Mouse (Mus musculus) CH12.LX (cell line): ENCODE measurements at regions not wholly inside any gene's neighbourhood (a gene's known extent, or its start where the extent isn't known, plus 50 kb on each side); places are given as distances from the start of the nearest gene placed in this dataset.

Source experiments
- DNase-seq: peaks from one replicate; pipeline ENCODE4 v3.0.0-alpha.2; 2013; ENCODE audit errors: extremely low read depth
- H3K27ac ChIP-seq: 2 replicates; pipeline ENCODE4 v1.5.1; 2012; ENCODE audit warnings: low read depth, mild to moderate bottlenecking, control low read depth, moderate library complexity; ENCODE audit not compliant: insufficient read depth
- H3K27me3 ChIP-seq: replicated peaks from 2 replicates; pipeline ENCODE3; 2012; ENCODE audit warnings: inconsistent platforms
- H3K36me3 ChIP-seq, 2 experiments: replicated peaks in 1 of 2; 2 replicates each; pipeline versions ENCODE3 to v1.6.1; 2012; ENCODE audit warnings: inconsistent platforms in 1 of 2, low read length in 1 of 2, mild to moderate bottlenecking in 1 of 2, mixed read lengths in 1 of 2, moderate library complexity in 1 of 2; ENCODE audit not compliant: control insufficient read depth in 1 of 2, insufficient read depth in 1 of 2
- H3K4me1 ChIP-seq, 2 experiments: 2 replicates each; pipeline ENCODE4 v1.6.1; 2012; ENCODE audit warnings: inconsistent platforms in 1 of 2, moderate library complexity in 1 of 2; ENCODE audit not compliant: insufficient read depth in 2 of 2, control insufficient read depth in 1 of 2
- H3K4me2 ChIP-seq: 2 replicates; pipeline ENCODE4 v1.6.1; 2012; ENCODE audit warnings: low read depth, mild to moderate bottlenecking, control low read depth; ENCODE audit not compliant: poor library complexity, insufficient read depth, severe bottlenecking
- H3K4me3 ChIP-seq, 3 experiments: fragments of 150-350 bp in 1 of 3; sonication (generic) in 1 of 3; replicated peaks in 1 of 3; 2 replicates each; pipeline versions ENCODE3 to v1.5.1; 2011 to 2012; ENCODE audit warnings: low read depth in 2 of 3, low read length in 2 of 3, mild to moderate bottlenecking in 2 of 3, moderate library complexity in 2 of 3, control low read depth in 1 of 3, improper control_type of control experiment in 1 of 3, inconsistent platforms in 1 of 3, mixed read lengths in 1 of 3; ENCODE audit not compliant: poor library complexity in 1 of 3
- H3K79me2 ChIP-seq: replicated peaks from 2 replicates; pipeline ENCODE4 v1.6.1; 2012; ENCODE audit warnings: mild to moderate bottlenecking, moderate library complexity; ENCODE audit not compliant: control insufficient read depth, poor library complexity, insufficient read depth, severe bottlenecking; ENCODE audit errors: extremely low read depth
- H3K9ac ChIP-seq: 2 replicates; pipeline ENCODE4 v1.6.1; 2012; ENCODE audit warnings: low read depth, mild to moderate bottlenecking, control low read depth, moderate library complexity; ENCODE audit not compliant: insufficient read depth
- H3K9me3 ChIP-seq: replicated peaks from 2 replicates; pipeline ENCODE3; 2012; ENCODE audit warnings: low read length, inconsistent platforms, mixed read lengths
- CHD1 ChIP-seq: IDR thresholded peaks from 2 replicates; pipeline ENCODE4 v1.6.1; 2012; ENCODE audit warnings: low read depth, low read length, improper control_type of control experiment, inconsistent platforms
- CHD2 ChIP-seq: IDR thresholded peaks from 2 replicates; pipeline ENCODE4 v1.6.1; 2011; ENCODE audit warnings: low read length, improper control_type of control experiment
- CTCF ChIP-seq, 2 experiments: IDR thresholded peaks in 1 of 2; conservative IDR thresholded peaks in 1 of 2; 2 replicates each; pipeline ENCODE4 v1.5.1; 2011 to 2012; ENCODE audit warnings: low read depth in 2 of 2, low read length in 2 of 2, improper control_type of control experiment in 1 of 2, inconsistent platforms in 1 of 2, mild to moderate bottlenecking in 1 of 2, moderate library complexity in 1 of 2
- ELF1 ChIP-seq: IDR thresholded peaks from 2 replicates; pipeline ENCODE4 v1.6.1; 2014; ENCODE audit warnings: low read depth, mild to moderate bottlenecking, inconsistent platforms, low read length, improper control_type of control experiment
- EP300 ChIP-seq: IDR thresholded peaks from 2 replicates; pipeline ENCODE4 v1.6.1; 2011; ENCODE audit warnings: low read length, improper control_type of control experiment
- GABPA ChIP-seq: IDR thresholded peaks from 2 replicates; pipeline ENCODE4 v1.6.1; 2012; ENCODE audit warnings: low read depth, low read length, improper control_type of control experiment, inconsistent platforms; ENCODE audit not compliant: insufficient replicate concordance
- HCFC1 ChIP-seq: IDR thresholded peaks from 2 replicates; pipeline ENCODE4 v1.6.1; 2012; ENCODE audit warnings: low read depth, mild to moderate bottlenecking, inconsistent platforms, low read length, improper control_type of control experiment
- JUN ChIP-seq: IDR thresholded peaks from 2 replicates; pipeline ENCODE4 v1.6.1; 2011; ENCODE audit warnings: low read depth, mild to moderate bottlenecking, low read length, improper control_type of control experiment, moderate library complexity; ENCODE audit not compliant: insufficient read depth
- JUND ChIP-seq: conservative IDR thresholded peaks from 2 replicates; pipeline ENCODE4 v1.6.1; 2011; ENCODE audit warnings: low read depth, low read length, improper control_type of control experiment
- KAT2A ChIP-seq: IDR thresholded peaks from 2 replicates; pipeline ENCODE4 v1.6.1; 2012; ENCODE audit warnings: low read length, improper control_type of control experiment, inconsistent platforms; ENCODE audit not compliant: insufficient replicate concordance
- MAFK ChIP-seq: IDR thresholded peaks from 2 replicates; pipeline ENCODE4 v1.6.1; 2011; ENCODE audit warnings: low read length, improper control_type of control experiment; ENCODE audit not compliant: insufficient replicate concordance
- MAX ChIP-seq: IDR thresholded peaks from 2 replicates; pipeline ENCODE4 v1.6.1; 2011; ENCODE audit warnings: low read length, improper control_type of control experiment
- MAZ ChIP-seq: IDR thresholded peaks from 2 replicates; pipeline ENCODE4 v1.6.1; 2012; ENCODE audit warnings: low read depth, mild to moderate bottlenecking, inconsistent platforms, low read length, improper control_type of control experiment, moderate library complexity
- MEF2A ChIP-seq: IDR thresholded peaks from 2 replicates; pipeline ENCODE4 v1.6.1; 2014; ENCODE audit warnings: low read depth, mild to moderate bottlenecking, inconsistent platforms, low read length, improper control_type of control experiment, borderline replicate concordance
- MXI1 ChIP-seq: IDR thresholded peaks from 2 replicates; pipeline ENCODE4 v1.6.1; 2011; ENCODE audit warnings: mild to moderate bottlenecking, low read depth, low read length, improper control_type of control experiment
- MYC ChIP-seq: IDR thresholded peaks from 2 replicates; pipeline ENCODE4 v1.6.1; 2011; ENCODE audit warnings: low read depth, mild to moderate bottlenecking, improper control_type of control experiment, low read length
- NELFE ChIP-seq: IDR thresholded peaks from 2 replicates; pipeline ENCODE4 v1.6.1; 2011; ENCODE audit warnings: low read depth, low read length, improper control_type of control experiment
- PAX5 ChIP-seq: IDR thresholded peaks from 2 replicates; pipeline ENCODE4 v1.6.1; 2012; ENCODE audit warnings: low read length, inconsistent platforms, mixed read lengths
- POLR2A ChIP-seq: IDR thresholded peaks from 2 replicates; pipeline ENCODE4 v1.6.1; 2011; ENCODE audit warnings: low read depth, mild to moderate bottlenecking, improper control_type of control experiment, low read length
- SIN3A ChIP-seq: IDR thresholded peaks from 2 replicates; pipeline ENCODE4 v1.6.1; 2012; ENCODE audit warnings: low read length, improper control_type of control experiment, inconsistent platforms
- SMC3 ChIP-seq: IDR thresholded peaks from 2 replicates; pipeline ENCODE4 v1.6.1; 2011; ENCODE audit warnings: low read depth, low read length, improper control_type of control experiment
- ZC3H11A ChIP-seq: IDR thresholded peaks from 2 replicates; pipeline ENCODE4 v1.6.1; 2012; ENCODE audit warnings: low read depth, mild to moderate bottlenecking, inconsistent platforms, low read length, improper control_type of control experiment
- ZKSCAN1 ChIP-seq: IDR thresholded peaks from 2 replicates; pipeline ENCODE4 v1.6.1; 2012; ENCODE audit warnings: low read depth, inconsistent platforms, low read length, improper control_type of control experiment, borderline replicate concordance
- ZNF384 ChIP-seq: IDR thresholded peaks from 2 replicates; pipeline ENCODE4 v1.6.1; 2012; ENCODE audit warnings: low read depth, low read length, improper control_type of control experiment, inconsistent platforms
- dilution Hi-C: fragments of 300-500 bp; cut with MboI; formaldehyde crosslinking; loops from 2 replicates; pipeline ENCODE4 v1.14.3; 2020; ENCODE audit warnings: low sequenced_read_pairs; ENCODE audit not compliant: extremely low pct_unique_long_range_greater_than_20kb, extremely low pct_ligation_motif_present
- in situ Hi-C: fragments of 300-500 bp; cut with MboI; formaldehyde crosslinking; loops from 3 replicates; pipeline ENCODE4 v1.14.3; 2019; ENCODE audit warnings: low sequenced_read_pairs, low pct_ligation_motif_present, low pct_unique_long_range_greater_than_20kb, mixed read lengths

- TF ChIP-seq MYC (no peak), EP300 (no peak), MAX (no peak), MEF2A (no peak), ZNF384 (no peak), ZKSCAN1 (no peak), ELF1 (no peak), MAZ (no peak), CHD1 (no peak), MAFK (no peak), SMC3 (no peak), NELFE (no peak), JUND (no peak), JUN (no peak), GABPA (no peak), SIN3A (no peak), CTCF (conservative IDR thresholded peaks at IDR 0.05 in 1 of 2, IDR thresholded peaks at IDR 0.05 in 1 of 2; ENCODE audit: low read depth in 2 of 2, low read length in 2 of 2) (no peak), HCFC1 (no peak), ZC3H11A (no peak)
- Histone ChIP-seq H3K4me2 (no peak overlapping the region), H3K79me2 (no peaks in the 10 kb centered on the region), H3K4me3 (no peak overlapping the region), H3K27ac (no peak overlapping the region), H3K9ac (no peak overlapping the region), H3K9me3 (no peaks in the 10 kb centered on the region), H3K4me1 (no peaks in the 10 kb centered on the region), H3K36me3 (no peaks in the 10 kb centered on the region), H3K27me3 (no peaks in the 10 kb centered on the region)
- dilution Hi-C loops (no loop called here), in situ Hi-C loops (no loop called here)
- no peak for DNase-seq
These were observed 230.2 kb upstream of the Myt1l start for GRCm38 (mm10) chr12:29297984-29298383.

DNA sequence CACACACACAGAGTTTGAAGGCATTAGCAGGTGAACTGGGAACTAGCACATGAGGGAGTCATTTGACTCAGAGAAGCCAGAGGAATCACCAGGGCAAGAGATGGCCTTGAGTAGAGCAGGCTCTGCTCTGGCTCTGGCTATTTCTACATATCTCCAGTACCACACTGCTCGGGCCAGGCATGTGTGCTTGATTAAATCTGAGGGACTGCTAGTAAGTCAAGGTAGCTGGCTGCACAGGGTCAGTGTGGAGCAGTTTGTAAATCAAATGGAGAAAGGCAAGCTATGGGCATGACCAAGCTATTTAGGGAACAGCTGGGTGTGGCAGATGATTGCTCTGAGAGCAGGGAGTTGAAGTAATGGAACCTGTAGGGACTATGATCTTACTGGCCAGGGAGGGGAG is 212.5 kb upstream of the Myt1l start:
- Histone ChIP-seq H3K36me3 (no peaks in the 10 kb centered on the region), H3K9me3 (no peaks in the 10 kb centered on the region)
- in situ Hi-C loops, result no loop called here

More for the DNA sequence above, 212.5 kb upstream of the Myt1l start:
- no peak overlapping the region for H3K4me3 ChIP-seq
- H3K27me3 ChIP-seq, result no peaks in the 10 kb centered on the region
- no peak overlapping the region for H3K4me2 ChIP-seq
- no peak overlapping the region for H3K9ac ChIP-seq
- dilution Hi-C loops, result no loop called here
- H3K79me2 ChIP-seq, result no peaks in the 10 kb centered on the region
- 0 out of 4 replicates have a peak, but pooled peaks cover 0 to 2% of the 10 kb centered on the region in 2 experiments for H3K4me1 ChIP-seq
- no peak overlapping the region for H3K27ac ChIP-seq
- TF ChIP-seq ELF1 (no peak), CTCF (conservative IDR thresholded peaks at IDR 0.05 in 1 of 2, IDR thresholded peaks at IDR 0.05 in 1 of 2; ENCODE audit: low read depth in 2 of 2, low read length in 2 of 2) (no peak), GABPA (no peak), SMC3 (no peak), ZKSCAN1 (no peak), MYC (no peak), PAX5 (no peak), SIN3A (no peak), NELFE (no peak), MXI1 (no peak), CHD2 (no peak), POLR2A (no peak), KAT2A (no peak)
- TF ChIP-seq, all 38 proteins: peak for 0
- DNase-seq, result no peak
